Mouse (Mus musculus) hindbrain, embryonic 11.5 days (tissue): Measurements from ENCODE around the gene Cbx7. TPM values are rescaled to one million over a fixed set of nuclear protein-coding genes. Genes with fewer than 3 reads are reported as not detected.

ENCODE experiments used
- ATAC-seq: fragments of 200-750 bp; cut with Nextera tagmentation; 2 replicates; pipeline ENCODE4 v1.8.0; 2017; ENCODE audit warnings: mild to moderate bottlenecking, moderate TSS enrichment, moderate library complexity; ENCODE audit not compliant: low FRiP score
- DNase-seq: peaks from one replicate; pipeline ENCODE4 v3.0.0-alpha.2; 2015; ENCODE audit warnings: low spot score
- H3K27ac ChIP-seq: fragments of 300-500 bp; sonication (generic); 2 replicates; pipeline ENCODE4 v1.5.1; 2014; ENCODE audit warnings: mild to moderate bottlenecking, low read depth, low read length
- H3K27me3 ChIP-seq: fragments of 300-500 bp; sonication (generic); 2 replicates; pipeline ENCODE4 v1.6.1; 2014; ENCODE audit warnings: mild to moderate bottlenecking, low read length, moderate library complexity, mixed read lengths; ENCODE audit not compliant: control insufficient read depth, insufficient read depth
- H3K36me3 ChIP-seq: fragments of 300-500 bp; sonication (generic); 2 replicates; pipeline ENCODE4 v1.6.1; 2014; ENCODE audit warnings: mild to moderate bottlenecking, low read length, moderate library complexity, mixed read lengths; ENCODE audit not compliant: control insufficient read depth, insufficient read depth
- H3K4me1 ChIP-seq: fragments of 300-500 bp; sonication (generic); replicated peaks from 2 replicates; pipeline ENCODE4 v1.6.1; 2014; ENCODE audit warnings: low read length, mixed read lengths; ENCODE audit not compliant: control insufficient read depth, insufficient read depth
- H3K4me2 ChIP-seq: fragments of 300-500 bp; sonication (generic); replicated peaks from 2 replicates; pipeline ENCODE4 v1.6.1; 2014; ENCODE audit warnings: mild to moderate bottlenecking, low read depth, low read length
- H3K4me3 ChIP-seq: fragments of 300-500 bp; sonication (generic); 2 replicates; pipeline ENCODE4 v1.5.1; 2014; ENCODE audit warnings: low read depth, low read length
- H3K9ac ChIP-seq: fragments of 300-500 bp; sonication (generic); 2 replicates; pipeline ENCODE4 v1.6.1; 2014; ENCODE audit warnings: low read depth, low read length
- H3K9me3 ChIP-seq: fragments of 300-500 bp; sonication (generic); 2 replicates; pipeline ENCODE4 v1.6.1; 2016; ENCODE audit warnings: low read length; ENCODE audit not compliant: control insufficient read depth
- WGBS: fragments of 180-500 bp; shearing (Covaris S2); extraction: QIAGEN DNeasy Blood & Tissue Kit; methylation state at CpG from one replicate; pipeline ENCODE4 v1.1.7; 2014; 5-methylcytosine and 5-hydroxymethylcytosine counted together
- polyA plus RNA-seq: library from polyadenylated mRNA; unstranded; fragments of >200 nt; fragmentation: Nextera tagmentation; extraction: Ambion mirVana; gene quantifications from 2 replicates; pipeline ENCODE4 v1.2.1, GENCODE M21; 2014

The Cbx7 gene
- polyA plus RNA-seq, 1 experiment from 2014 or later: 1.7 TPM

DNA sequence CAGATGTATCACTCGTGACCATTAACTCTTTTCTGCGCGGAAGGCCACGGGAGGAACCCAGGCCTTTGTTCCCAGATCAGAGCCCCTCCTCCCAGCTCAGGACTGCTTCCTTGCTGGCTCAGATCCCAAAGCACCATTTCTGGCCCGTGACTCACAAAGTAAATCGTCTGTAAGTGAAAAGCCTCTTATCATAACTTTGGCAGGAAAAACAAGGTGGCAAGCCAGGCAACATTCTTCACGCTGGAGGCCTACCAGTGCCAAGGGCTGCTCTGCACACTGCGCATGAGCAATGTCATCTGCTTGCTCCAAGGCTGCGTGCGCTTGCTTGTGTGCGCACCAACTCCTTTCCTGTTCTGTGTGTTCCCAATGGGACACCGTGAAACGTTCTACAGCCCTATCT is 91.6 kb downstream of the Cbx7 start:
- ATAC-seq (no peak), DNase-seq (no peak)
- Histone ChIP-seq H3K4me1 (no peaks in the 10 kb centered on the region), H3K27me3 (no peaks in the 10 kb centered on the region), H3K4me2 (no peak overlapping the region), H3K36me3 (no peaks in the 10 kb centered on the region), H3K9ac (no peak overlapping the region), H3K4me3 (no peak overlapping the region), H3K9me3 (no peaks in the 10 kb centered on the region), H3K27ac (no peak overlapping the region)
- WGBS: 70% methylated on average over 13 of the region's 13 CpGs

DNA sequence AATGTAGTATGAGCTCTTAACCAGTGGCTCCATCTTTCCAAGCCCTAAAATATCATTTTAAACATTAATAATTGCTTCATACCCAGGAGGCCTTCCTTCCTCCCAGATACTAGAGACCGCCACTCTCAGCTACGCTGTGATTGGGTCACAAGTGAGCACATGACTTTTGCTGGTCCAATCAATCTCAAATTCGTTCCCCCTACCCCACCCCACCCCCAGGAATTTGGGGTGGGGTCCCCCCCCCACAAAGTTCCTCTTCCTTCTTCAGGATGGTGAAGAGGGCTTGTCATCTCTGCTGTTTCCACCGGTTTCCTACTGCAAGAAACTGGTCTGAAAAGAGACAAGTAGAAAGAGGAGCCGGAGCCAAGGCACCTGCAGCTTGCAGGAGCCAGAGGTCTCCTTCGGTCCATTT is 92.2 kb downstream of the Cbx7 start:
- DNase-seq (no peak), ATAC-seq (no peak)
- Histone ChIP-seq H3K27ac (no peak overlapping the region), H3K4me3 (no peak overlapping the region), H3K27me3 (no peaks in the 10 kb centered on the region), H3K9ac (no peak overlapping the region), H3K36me3 (no peaks in the 10 kb centered on the region), H3K9me3 (no peaks in the 10 kb centered on the region), H3K4me1 (no peaks in the 10 kb centered on the region), H3K4me2 (no peak overlapping the region)
- 77% methylated on average over 6 of the region's 6 CpGs for WGBS

DNA sequence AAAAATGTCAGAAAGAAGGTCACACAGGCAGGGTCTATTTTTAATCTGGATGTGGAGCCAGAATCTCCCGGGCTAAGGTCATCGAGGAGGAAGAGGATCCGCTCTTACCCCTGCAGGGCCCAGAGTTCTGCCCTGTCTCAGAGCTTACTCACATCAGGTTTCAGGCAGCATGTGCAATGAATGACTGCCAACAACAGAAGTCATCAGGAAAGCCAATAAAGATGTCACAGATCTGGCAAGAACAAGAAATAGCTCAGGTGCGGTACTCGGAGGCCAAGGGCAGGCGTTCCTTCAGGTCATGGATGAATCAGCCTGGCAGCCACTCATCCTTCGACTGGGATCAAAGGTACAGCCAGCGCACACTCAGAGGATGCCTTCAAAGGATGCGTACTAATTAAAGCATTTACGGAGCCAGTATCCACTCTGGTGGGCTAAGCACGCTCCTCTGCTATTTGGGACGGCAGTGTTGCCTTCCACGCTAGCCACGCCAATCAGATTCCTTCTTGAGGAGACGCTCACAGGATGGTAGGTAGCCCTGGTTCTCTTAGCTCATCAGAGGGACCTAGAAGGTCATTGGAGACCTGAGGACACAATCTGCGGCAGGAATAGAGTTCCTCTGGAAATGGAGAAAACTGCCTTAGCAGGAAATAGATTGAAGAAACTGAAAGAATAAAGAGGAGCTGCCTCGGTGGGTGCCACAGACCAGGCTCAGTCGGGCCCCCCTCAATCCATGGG is 95.5 kb downstream of the Cbx7 start:
- H3K27me3 ChIP-seq: no peaks in the 10 kb centered on the region
- DNase-seq (no peak), ATAC-seq (no peak)
- WGBS: 94% methylated on average over 18 of the region's 18 CpGs
- H3K27ac ChIP-seq: no peak overlapping the region
- H3K36me3 ChIP-seq: no peaks in the 10 kb centered on the region
- no peak overlapping the region for H3K4me3 ChIP-seq
- H3K9ac ChIP-seq: no peak overlapping the region
- H3K4me2 ChIP-seq: no peak overlapping the region
- H3K9me3 ChIP-seq: no peaks in the 10 kb centered on the region
- H3K4me1 ChIP-seq: no peaks in the 10 kb centered on the region

- no peaks in the 10 kb centered on the region for H3K27me3 ChIP-seq
- no peak for DNase-seq
- H3K9me3 ChIP-seq: no peaks in the 10 kb centered on the region
- no peak overlapping the region for H3K4me2 ChIP-seq
- no peaks in the 10 kb centered on the region for H3K36me3 ChIP-seq
- no peak for ATAC-seq
- no peak overlapping the region for H3K4me3 ChIP-seq
- H3K27ac ChIP-seq: no peak overlapping the region
- no peaks in the 10 kb centered on the region for H3K4me1 ChIP-seq
- H3K9ac ChIP-seq: no peak overlapping the region
- 74% methylated on average over 2 of the region's 2 CpGs for WGBS
Measured at GRCm38 (mm10) chr15:79873995-79874394, 96.9 kb downstream of the Cbx7 start.

DNA sequence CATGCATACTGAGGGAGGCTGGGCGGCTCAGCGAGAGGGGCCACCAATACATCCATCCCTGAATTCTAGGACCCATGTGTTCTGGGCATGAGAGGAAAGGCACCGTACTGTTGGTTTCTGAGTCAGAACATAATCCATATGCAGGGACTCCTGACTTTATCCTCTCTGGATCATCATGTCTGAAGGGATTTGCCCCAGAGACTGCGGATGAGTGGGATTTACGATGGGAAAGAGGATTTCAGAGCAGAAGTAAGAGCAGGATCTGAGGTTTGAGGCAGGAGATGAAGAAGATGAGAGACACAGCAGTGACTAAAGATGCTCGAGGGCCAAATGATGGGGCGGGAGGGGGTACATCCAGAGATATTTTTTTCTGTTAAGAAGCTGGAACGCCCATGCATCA is 97.4 kb downstream of the Cbx7 start:
- Histone ChIP-seq H3K27me3 (no peaks in the 10 kb centered on the region), H3K36me3 (no peaks in the 10 kb centered on the region), H3K4me2 (no peak overlapping the region), H3K4me1 (no peaks in the 10 kb centered on the region), H3K4me3 (no peak overlapping the region), H3K9me3 (no peaks in the 10 kb centered on the region), H3K27ac (no peak overlapping the region), H3K9ac (no peak overlapping the region)
- WGBS: 88% methylated on average over 8 of the region's 8 CpGs
- ATAC-seq: no peak
- no peak for DNase-seq

DNA sequence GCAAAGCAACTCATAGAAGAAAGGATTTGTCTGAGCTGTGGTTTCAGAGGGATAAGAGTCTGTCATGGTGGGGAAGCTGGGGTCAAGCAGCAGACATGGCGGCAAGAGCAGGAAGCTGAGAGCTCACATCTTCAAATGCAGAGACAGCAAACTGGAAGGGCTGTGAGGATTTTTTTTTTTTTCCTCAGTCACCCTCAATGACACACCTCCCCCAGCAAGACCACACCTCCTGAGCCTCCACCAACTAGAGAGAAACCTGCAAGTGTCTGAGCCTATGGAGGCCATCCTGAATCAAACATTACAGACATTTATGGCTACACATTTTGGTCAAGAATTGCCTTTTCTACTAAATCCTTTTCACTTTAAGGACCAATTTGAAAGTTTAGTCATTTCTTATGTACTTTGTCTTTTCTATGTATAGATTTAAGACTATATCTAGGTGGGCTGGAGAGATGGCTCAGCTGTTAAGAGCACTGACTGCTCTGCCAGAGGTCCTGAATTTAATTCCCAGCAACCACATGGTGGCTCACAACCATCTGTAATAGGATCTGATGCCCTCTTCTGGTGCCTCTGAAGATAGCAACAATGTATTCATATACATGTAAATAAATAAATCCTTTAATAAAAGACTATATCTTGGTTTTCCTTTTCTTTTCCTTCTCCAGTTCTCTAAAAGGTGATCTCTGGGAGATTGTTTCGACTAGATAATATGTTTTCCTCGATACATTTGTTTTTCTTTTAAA is 103.5 kb downstream of the Cbx7 start:
- Histone ChIP-seq H3K4me1 (no peaks in the 10 kb centered on the region), H3K27ac (no peak overlapping the region), H3K27me3 (no peaks in the 10 kb centered on the region), H3K4me3 (no peak overlapping the region), H3K4me2 (no peak overlapping the region), H3K9ac (no peak overlapping the region), H3K9me3 (no peaks in the 10 kb centered on the region), H3K36me3 (no peaks in the 10 kb centered on the region)
- DNase-seq (no peak), ATAC-seq (no peak)
- 84% methylated on average over 3 of the region's 3 CpGs for WGBS

Other genes starting within 250 kb of the Cbx7 start
- gene Sun2, start 228.6 kb downstream of the Cbx7 start, polyA plus RNA-seq: 4.3 and 9.5 TPM in 2 replicates
- gene Dnal4, start 193.3 kb downstream of the Cbx7 start, polyA plus RNA-seq: 61.8 and 71.9 TPM in 2 replicates
- 1.5 and 1.7 TPM in 2 replicates for gene Nptxr, start 166.4 kb downstream of the Cbx7 start, polyA plus RNA-seq
- gene Npcd, start 136.9 kb downstream of the Cbx7 start, polyA plus RNA-seq: 0.26 TPM in 1 of 2 replicates, not detected in the other
- 10.8 and 14.4 TPM in 2 replicates for gene Cbx6, start 136.4 kb downstream of the Cbx7 start, polyA plus RNA-seq
- 6.0 and 9.3 TPM in 2 replicates for gene Apobec3, start 79.5 kb downstream of the Cbx7 start, polyA plus RNA-seq
- 1.9 and 2.2 TPM in 2 replicates for gene Pdgfb, start 43.9 kb upstream of the Cbx7 start, polyA plus RNA-seq
- gene Syngr1, start 120.2 kb upstream of the Cbx7 start, polyA plus RNA-seq: 7.3 and 8.9 TPM in 2 replicates
- 1,014 and 1,045 TPM in 2 replicates for gene Rpl3, start 120.7 kb upstream of the Cbx7 start, polyA plus RNA-seq
- gene Tab1, start 162.0 kb upstream of the Cbx7 start, polyA plus RNA-seq: 21.6 and 24.7 TPM in 2 replicates
- 9.6 and 9.8 TPM in 2 replicates for gene Mgat3, start 202.6 kb upstream of the Cbx7 start, polyA plus RNA-seq